Mouse (Mus musculus): Measurements from ENCODE around the gene Enoph1. TPM values are rescaled to one million over a fixed set of nuclear protein-coding genes. Genes with fewer than 3 reads are reported as not detected.

Enoph1 gene
- polyA plus RNA-seq (2015; fragmentation: Nextera tagmentation; extraction: Ambion mirVana) = 44.6 and 48.7 TPM in 2 replicates

DNA sequence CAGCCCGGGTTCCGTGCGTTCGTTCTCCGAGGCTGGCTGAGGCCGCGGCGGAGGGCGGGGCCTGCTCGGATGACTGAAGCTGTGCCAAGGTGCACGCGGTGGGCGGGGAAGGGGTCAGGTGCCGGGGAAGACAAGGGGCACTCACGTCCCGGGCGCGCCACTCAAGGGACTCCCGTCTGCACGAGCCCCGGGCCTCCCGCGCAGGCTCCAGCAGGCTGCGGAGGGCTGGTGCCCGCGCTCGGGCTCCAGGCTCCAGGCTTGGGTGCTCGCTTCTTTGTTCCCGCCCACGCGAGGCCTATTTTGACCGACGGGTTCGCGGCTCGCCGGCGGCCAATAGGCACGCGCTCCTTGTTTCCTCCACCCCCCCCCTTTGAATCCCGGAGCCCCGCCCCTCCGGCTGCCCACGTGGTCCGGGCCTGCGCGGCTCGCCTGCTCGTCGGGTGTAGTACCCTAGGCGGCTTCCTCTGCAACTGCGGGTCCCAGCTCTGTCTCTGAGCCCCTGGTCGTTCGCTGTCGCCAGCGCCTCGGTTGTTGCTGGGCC is at the start of gene Enoph1, which contains the start of gene Hnrnpdl:
Gene Enoph1 (plus strand): TSS at position 384 of the 541 bp plus-strand sequence.
Gene Hnrnpdl (minus strand): TSS at position 63 of the 541 bp plus-strand sequence.
- peak; percentile 87 for ATAC-seq (ENCODE audit: low read depth)
- Histone ChIP-seq H3K4me1 (replicated peaks; ENCODE audit: control insufficient read depth, insufficient read depth, low read length) (peaks cover 43% of the 10 kb centered on the region), H3K27me3 (ENCODE audit: control insufficient read depth, insufficient read depth, low read depth, low read length) (no peaks in the 10 kb centered on the region), H3K36me3 (ENCODE audit: control insufficient read depth, insufficient read depth, low read length) (peaks cover 14% of the 10 kb centered on the region), H3K27ac (ENCODE audit: low read length) (peak within 1 kb of the TSS; percentile 98), H3K4me2 (ENCODE audit: low read depth, low read length) (peak within 1 kb of the TSS; percentile 91), H3K9ac (ENCODE audit: low read length) (peak within 1 kb of the TSS; percentile 98), H3K4me3 (ENCODE audit: low read length) (peak within 1 kb of the TSS; percentile 93), H3K9me3 (ENCODE audit: control insufficient read depth, low read length) (no peaks in the 10 kb centered on the region)
- under 1% methylated on average over 55 of the region's 57 CpGs for WGBS

DNA sequence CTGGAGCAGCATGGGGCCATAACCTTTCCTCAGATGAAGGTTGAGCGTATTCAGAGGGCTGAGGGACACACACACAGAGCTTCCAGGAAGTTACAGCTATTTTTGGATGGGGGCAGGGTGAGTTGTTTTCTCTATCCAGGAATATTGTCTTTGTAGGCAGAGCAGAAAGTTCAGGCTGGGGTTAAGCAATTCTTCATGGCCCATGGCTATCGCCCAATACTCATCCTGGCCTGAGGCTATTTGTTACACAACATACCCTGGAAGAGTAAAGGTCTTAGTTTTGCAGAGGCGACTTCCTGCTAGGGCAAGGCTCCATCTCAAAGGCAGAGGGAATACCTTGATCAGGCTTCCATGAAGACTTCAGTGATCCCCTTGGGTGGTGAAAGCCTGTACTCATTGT is 45.6 kb upstream of the Enoph1 start:
- 62% methylated on average over 3 of the region's 3 CpGs for WGBS

DNA sequence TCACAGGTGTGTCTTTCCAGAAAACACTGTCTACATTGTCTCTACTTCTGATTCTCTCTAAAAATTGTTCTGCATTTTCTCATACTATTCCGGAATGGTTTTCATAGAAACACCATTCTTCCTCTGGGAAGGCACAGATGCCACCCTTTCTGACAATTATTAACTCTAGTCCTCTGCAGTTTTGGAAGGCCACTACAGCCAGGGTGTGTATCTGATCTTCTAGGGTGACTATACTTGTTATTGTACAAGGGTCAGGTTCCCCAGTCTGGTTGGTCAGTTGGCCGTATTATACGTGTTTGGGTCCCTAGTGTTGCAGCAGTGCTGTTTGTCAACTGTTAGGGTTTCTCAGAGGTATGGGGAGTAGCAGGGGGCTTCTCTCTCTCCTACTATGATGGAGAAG is 45.1 kb upstream of the Enoph1 start:
- no peaks in the 10 kb centered on the region for H3K4me1 ChIP-seq (replicated peaks; ENCODE audit: control insufficient read depth, insufficient read depth, low read length)
- no peaks in the 10 kb centered on the region for H3K27me3 ChIP-seq (ENCODE audit: control insufficient read depth, insufficient read depth, low read depth, low read length)
- H3K27ac ChIP-seq (ENCODE audit: low read length) = no peak overlapping the region
- no peak overlapping the region for H3K4me3 ChIP-seq (ENCODE audit: low read length)
- H3K4me2 ChIP-seq (ENCODE audit: low read depth, low read length) = no peak overlapping the region
- H3K9me3 ChIP-seq (ENCODE audit: control insufficient read depth, low read length) = peaks cover 2% of the 10 kb centered on the region
- no peaks in the 10 kb centered on the region for H3K36me3 ChIP-seq (ENCODE audit: control insufficient read depth, insufficient read depth, low read length)
- no peak for ATAC-seq (ENCODE audit: low read depth)
- WGBS = 93% methylated on average over 3 of the region's 3 CpGs
- H3K9ac ChIP-seq (ENCODE audit: low read length) = no peak overlapping the region

More for the DNA sequence above, 45.6 kb upstream of the Enoph1 start:
- Histone ChIP-seq H3K27me3 (ENCODE audit: control insufficient read depth, insufficient read depth, low read depth, low read length) (no peaks in the 10 kb centered on the region), H3K36me3 (ENCODE audit: control insufficient read depth, insufficient read depth, low read length) (no peaks in the 10 kb centered on the region), H3K9me3 (ENCODE audit: control insufficient read depth, low read length) (peaks cover 2% of the 10 kb centered on the region), H3K4me2 (ENCODE audit: low read depth, low read length) (no peak overlapping the region), H3K27ac (ENCODE audit: low read length) (no peak overlapping the region), H3K4me3 (ENCODE audit: low read length) (no peak overlapping the region), H3K9ac (ENCODE audit: low read length) (no peak overlapping the region), H3K4me1 (replicated peaks; ENCODE audit: control insufficient read depth, insufficient read depth, low read length) (no peaks in the 10 kb centered on the region)
- no peak for ATAC-seq (ENCODE audit: low read depth)

DNA sequence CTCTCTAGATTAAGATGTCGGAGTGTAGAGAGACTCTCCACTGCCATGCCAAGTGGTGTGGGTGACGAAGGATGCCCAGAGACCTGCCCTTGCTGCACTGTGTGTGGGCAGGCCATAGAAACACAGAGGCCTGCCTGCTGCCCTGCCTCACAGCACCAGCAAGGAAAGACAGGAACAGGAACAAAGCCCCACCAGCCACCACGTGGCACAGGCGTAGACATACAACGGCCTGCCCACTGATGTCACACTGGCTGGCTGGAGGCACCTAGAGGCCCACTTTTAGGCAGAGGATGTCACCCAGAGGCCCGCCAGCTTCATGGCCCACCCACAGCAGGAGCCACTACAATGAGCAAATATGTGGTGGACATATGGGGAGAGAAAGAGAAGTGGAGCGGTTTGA is 39.7 kb upstream of the Enoph1 start:
- no peak overlapping the region for H3K4me2 ChIP-seq (ENCODE audit: low read depth, low read length)
- no peaks in the 10 kb centered on the region for H3K4me1 ChIP-seq (replicated peaks; ENCODE audit: control insufficient read depth, insufficient read depth, low read length)
- H3K27me3 ChIP-seq (ENCODE audit: control insufficient read depth, insufficient read depth, low read depth, low read length) = no peaks in the 10 kb centered on the region
- no peak for ATAC-seq (ENCODE audit: low read depth)
- WGBS = 63% methylated on average over 7 of the region's 7 CpGs
- no peak overlapping the region for H3K4me3 ChIP-seq (ENCODE audit: low read length)
- no peak overlapping the region; the same call in 1 of the 2 replicates for H3K9ac ChIP-seq (ENCODE audit: low read length)
- H3K36me3 ChIP-seq (ENCODE audit: control insufficient read depth, insufficient read depth, low read length) = no peaks in the 10 kb centered on the region
- peaks cover 2% of the 10 kb centered on the region for H3K9me3 ChIP-seq (ENCODE audit: control insufficient read depth, low read length)
- no peak overlapping the region for H3K27ac ChIP-seq (ENCODE audit: low read length)

DNA sequence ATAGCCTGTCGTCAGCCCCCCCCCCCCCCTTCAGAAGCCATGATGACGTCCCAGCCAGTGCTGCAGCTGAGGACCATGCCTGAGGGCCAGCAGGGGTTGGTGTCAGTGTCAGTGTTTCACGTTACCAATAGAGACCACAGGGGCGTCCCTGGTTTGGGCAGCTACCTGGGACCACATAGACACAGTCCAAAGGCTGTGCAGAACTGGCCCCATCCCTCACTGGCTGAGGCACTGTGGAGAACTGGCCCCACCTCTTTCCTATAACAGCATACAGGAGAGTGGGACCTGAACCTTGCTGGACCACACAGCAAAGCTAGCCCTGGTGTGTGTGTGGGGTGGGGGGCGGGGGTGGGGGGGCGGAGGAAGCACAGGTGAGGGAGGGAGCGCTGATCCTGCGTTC is 39.3 kb upstream of the Enoph1 start:
- Histone ChIP-seq H3K4me2 (ENCODE audit: low read depth, low read length) (no peak overlapping the region), H3K36me3 (ENCODE audit: control insufficient read depth, insufficient read depth, low read length) (no peaks in the 10 kb centered on the region), H3K4me3 (ENCODE audit: low read length) (no peak overlapping the region), H3K9me3 (ENCODE audit: control insufficient read depth, low read length) (peaks cover 2% of the 10 kb centered on the region), H3K4me1 (replicated peaks; ENCODE audit: control insufficient read depth, insufficient read depth, low read length) (no peaks in the 10 kb centered on the region), H3K27ac (ENCODE audit: low read length) (no peak overlapping the region), H3K9ac (ENCODE audit: low read length) (no peak overlapping the region), H3K27me3 (ENCODE audit: control insufficient read depth, insufficient read depth, low read depth, low read length) (no peaks in the 10 kb centered on the region)
- no peak for ATAC-seq (ENCODE audit: low read depth)
- WGBS = 40% methylated on average over 8 of the region's 8 CpGs

DNA sequence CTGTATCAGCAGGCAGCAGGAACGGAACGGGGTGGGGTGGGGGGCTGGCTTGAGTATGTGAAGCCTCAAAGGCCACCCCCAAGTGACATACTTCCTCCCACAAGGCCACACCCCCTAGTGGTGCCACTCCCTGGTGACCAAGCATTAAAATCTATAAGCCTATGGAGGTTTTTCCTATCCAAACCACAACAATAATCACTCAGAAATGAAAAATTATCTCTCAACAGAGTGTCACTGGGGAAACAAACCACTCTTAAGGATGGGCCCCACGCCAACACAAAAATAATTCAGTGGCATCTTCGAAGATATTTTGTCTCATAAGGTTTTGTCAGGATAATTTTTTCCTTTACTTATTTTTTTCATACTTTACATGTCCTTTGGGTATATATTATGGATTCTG is 35.9 kb upstream of the Enoph1 start:
- H3K27me3 ChIP-seq (ENCODE audit: control insufficient read depth, insufficient read depth, low read depth, low read length) = no peaks in the 10 kb centered on the region
- no peaks in the 10 kb centered on the region for H3K4me1 ChIP-seq (replicated peaks; ENCODE audit: control insufficient read depth, insufficient read depth, low read length)
- no peaks in the 10 kb centered on the region for H3K36me3 ChIP-seq (ENCODE audit: control insufficient read depth, insufficient read depth, low read length)
- no peak overlapping the region for H3K9ac ChIP-seq (ENCODE audit: low read length)
- no peak overlapping the region for H3K4me3 ChIP-seq (ENCODE audit: low read length)
- H3K9me3 ChIP-seq (ENCODE audit: control insufficient read depth, low read length) = no peaks in the 10 kb centered on the region
- no peak for ATAC-seq (ENCODE audit: low read depth)
- no peak overlapping the region for H3K27ac ChIP-seq (ENCODE audit: low read length)
- WGBS = 72% methylated on average over 4 of the region's 4 CpGs
- H3K4me2 ChIP-seq (ENCODE audit: low read depth, low read length) = no peak overlapping the region

DNA sequence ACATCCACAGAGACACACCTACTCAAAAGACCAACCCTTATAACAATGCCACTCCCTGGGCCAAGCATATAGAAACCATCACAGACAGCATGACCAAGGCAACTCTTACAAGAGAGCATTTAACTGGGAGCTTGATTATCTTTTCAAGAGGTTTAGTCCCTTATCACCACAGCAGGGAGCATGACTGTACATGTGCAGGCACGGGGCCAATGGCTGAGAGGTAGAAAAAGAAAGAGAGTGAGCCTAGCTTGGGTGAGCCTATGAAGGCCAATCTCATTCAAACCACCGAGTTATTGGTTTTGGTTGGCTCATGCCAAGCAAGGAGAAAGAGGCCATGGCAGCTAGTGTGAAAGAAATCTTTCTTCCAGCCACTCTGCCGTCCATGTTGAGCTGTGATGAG is 34.4 kb upstream of the Enoph1 start:
- Histone ChIP-seq H3K9me3 (ENCODE audit: control insufficient read depth, low read length) (no peaks in the 10 kb centered on the region), H3K27ac (ENCODE audit: low read length) (no peak overlapping the region), H3K4me2 (ENCODE audit: low read depth, low read length) (no peak overlapping the region), H3K9ac (ENCODE audit: low read length) (no peak overlapping the region), H3K4me1 (replicated peaks; ENCODE audit: control insufficient read depth, insufficient read depth, low read length) (no peaks in the 10 kb centered on the region), H3K4me3 (ENCODE audit: low read length) (no peak overlapping the region), H3K36me3 (ENCODE audit: control insufficient read depth, insufficient read depth, low read length) (no peaks in the 10 kb centered on the region), H3K27me3 (ENCODE audit: control insufficient read depth, insufficient read depth, low read depth, low read length) (no peaks in the 10 kb centered on the region)
- WGBS = 57% methylated on average over 3 of the region's 3 CpGs
- ATAC-seq (ENCODE audit: low read depth) = no peak

DNA sequence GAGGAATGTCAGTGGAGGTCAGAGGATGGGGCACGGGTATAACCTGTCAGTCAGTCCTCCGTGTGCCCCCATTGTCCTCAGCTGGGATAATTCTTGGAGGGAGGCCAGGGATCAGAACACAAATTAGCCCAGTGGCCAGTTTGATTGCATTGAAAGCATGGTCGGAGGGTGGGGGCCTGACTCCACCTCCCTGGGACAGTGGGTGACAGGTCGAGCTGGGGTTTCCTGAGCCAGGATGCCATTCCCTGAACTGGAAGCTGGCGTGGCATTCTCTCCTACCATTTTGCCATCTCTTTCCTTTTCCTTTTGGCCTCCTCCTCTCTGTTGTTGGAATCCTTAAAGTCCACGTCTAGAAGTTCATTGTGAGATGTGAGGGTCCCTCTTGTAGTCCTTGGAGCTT is 33.9 kb upstream of the Enoph1 start:
- no peak overlapping the region for H3K9ac ChIP-seq (ENCODE audit: low read length)
- H3K27ac ChIP-seq (ENCODE audit: low read length) = no peak overlapping the region
- no peak overlapping the region for H3K4me3 ChIP-seq (ENCODE audit: low read length)
- 71% methylated on average over 6 of the region's 6 CpGs for WGBS
- H3K9me3 ChIP-seq (ENCODE audit: control insufficient read depth, low read length) = no peaks in the 10 kb centered on the region
- H3K4me2 ChIP-seq (ENCODE audit: low read depth, low read length) = no peak overlapping the region
- no peaks in the 10 kb centered on the region for H3K36me3 ChIP-seq (ENCODE audit: control insufficient read depth, insufficient read depth, low read length)
- no peaks in the 10 kb centered on the region for H3K27me3 ChIP-seq (ENCODE audit: control insufficient read depth, insufficient read depth, low read depth, low read length)
- no peaks in the 10 kb centered on the region for H3K4me1 ChIP-seq (replicated peaks; ENCODE audit: control insufficient read depth, insufficient read depth, low read length)
- no peak for ATAC-seq (ENCODE audit: low read depth)

DNA sequence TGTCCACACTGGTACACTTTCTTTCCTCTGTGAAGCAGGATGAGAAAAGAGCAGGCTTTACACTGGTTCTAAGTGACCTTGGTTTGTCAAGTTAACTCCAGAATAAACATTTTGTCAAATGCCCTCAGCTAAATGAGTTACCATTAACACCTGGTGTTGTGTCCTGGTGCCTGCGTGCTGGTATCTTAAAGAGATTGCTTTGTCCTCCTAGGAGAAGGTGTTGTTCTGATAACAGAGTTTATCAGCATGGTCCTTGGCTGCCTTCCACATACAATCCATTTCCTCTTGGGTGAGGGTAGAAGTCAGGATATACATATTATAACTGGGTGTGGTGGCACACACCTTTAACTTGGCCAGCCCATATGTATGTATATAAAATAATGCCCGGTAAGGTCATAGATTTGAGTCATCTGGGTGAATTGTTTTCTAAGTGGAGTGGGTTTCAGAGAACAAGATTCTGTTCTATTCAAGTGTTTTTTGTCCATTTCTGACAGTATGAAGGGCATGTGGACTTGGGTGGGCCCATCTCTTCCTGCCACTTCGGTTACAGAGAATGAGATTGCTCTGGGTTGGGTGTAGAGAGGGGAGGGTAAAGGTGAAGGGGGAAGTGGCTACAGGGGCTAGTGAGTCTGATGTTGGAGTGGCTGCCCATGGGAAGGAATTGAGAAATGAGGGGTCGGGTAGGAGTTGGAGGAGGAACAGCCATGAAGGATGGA is 33.3 kb upstream of the Enoph1 start:
- WGBS = 75% methylated on average over 4 of the region's 4 CpGs
- Histone ChIP-seq H3K27me3 (ENCODE audit: control insufficient read depth, insufficient read depth, low read depth, low read length) (no peaks in the 10 kb centered on the region), H3K9me3 (ENCODE audit: control insufficient read depth, low read length) (no peaks in the 10 kb centered on the region), H3K4me1 (replicated peaks; ENCODE audit: control insufficient read depth, insufficient read depth, low read length) (no peaks in the 10 kb centered on the region), H3K4me2 (ENCODE audit: low read depth, low read length) (no peak overlapping the region), H3K27ac (ENCODE audit: low read length) (no peak overlapping the region), H3K9ac (ENCODE audit: low read length) (no peak overlapping the region), H3K36me3 (ENCODE audit: control insufficient read depth, insufficient read depth, low read length) (no peaks in the 10 kb centered on the region), H3K4me3 (ENCODE audit: low read length) (no peak overlapping the region)
- ATAC-seq (ENCODE audit: low read depth) = no peak
